Mouse (Mus musculus) ES-E14 (cell line): ENCODE data around the gene Oas1c.

ENCODE experiments used
- CHD2 ChIP-seq: IDR thresholded peaks from 2 replicates; pipeline ENCODE4 v1.6.1; 2014; ENCODE audit warnings: mild to moderate bottlenecking, low read depth, low read length, inconsistent platforms
- HCFC1 ChIP-seq: IDR thresholded peaks from 2 replicates; pipeline ENCODE4 v1.6.1; 2012; ENCODE audit warnings: low read length, inconsistent platforms, borderline replicate concordance; ENCODE audit not compliant: insufficient read depth
- ZC3H11A ChIP-seq: IDR thresholded peaks from 2 replicates; pipeline ENCODE4 v1.6.1; 2012; ENCODE audit warnings: low read depth, mild to moderate bottlenecking, inconsistent platforms, low read length, borderline replicate concordance
- ZNF384 ChIP-seq: IDR thresholded peaks from 2 replicates; pipeline ENCODE4 v1.6.1; 2012; ENCODE audit warnings: low read depth, low read length, inconsistent platforms

GRCm38 (mm10) chr5:120831031-120831430 is 18.7 kb upstream of the Oas1c start:
- TF ChIP-seq CHD2, result no peak
- TF ChIP-seq HCFC1, result no peak
- no peak for TF ChIP-seq ZC3H11A
- TF ChIP-seq ZNF384, result no peak
